Mouse (Mus musculus) erythroblast, adult 5-6 weeks (primary cell): ENCODE data around the gene Zcchc12. TPM values are rescaled to one million over a fixed set of nuclear protein-coding genes. Genes with fewer than 3 reads are reported as not detected.

Experiments used
- ATAC-seq: replicated peaks from 2 replicates; pipeline ENCODE4 v1.8.0; 2016; ENCODE audit warnings: moderate number of reproducible peaks, mild to moderate bottlenecking, moderate TSS enrichment, inconsistent platforms; ENCODE audit not compliant: poor library complexity, low FRiP score, severe bottlenecking
- total RNA-seq, 2 experiments: library from RNA; stranded (forward) in 1 of 2; stranded (reverse) in 1 of 2; fragments of 150-400 nt in 1 of 2; fragments of 200-764, 138-1000 nt in 1 of 2; gene quantifications; 2 replicates each; pipeline versions ENCODE4 v1.2.3 to v1.2.4; 2015 to 2017; ENCODE audit warnings: low replicate concordance in 2 of 2

The Zcchc12 gene
- total RNA-seq (2015; ENCODE audit: low replicate concordance) (not detected in 2 replicates), total RNA-seq (2017; ENCODE audit: low replicate concordance) (not detected in 2 replicates)

DNA sequence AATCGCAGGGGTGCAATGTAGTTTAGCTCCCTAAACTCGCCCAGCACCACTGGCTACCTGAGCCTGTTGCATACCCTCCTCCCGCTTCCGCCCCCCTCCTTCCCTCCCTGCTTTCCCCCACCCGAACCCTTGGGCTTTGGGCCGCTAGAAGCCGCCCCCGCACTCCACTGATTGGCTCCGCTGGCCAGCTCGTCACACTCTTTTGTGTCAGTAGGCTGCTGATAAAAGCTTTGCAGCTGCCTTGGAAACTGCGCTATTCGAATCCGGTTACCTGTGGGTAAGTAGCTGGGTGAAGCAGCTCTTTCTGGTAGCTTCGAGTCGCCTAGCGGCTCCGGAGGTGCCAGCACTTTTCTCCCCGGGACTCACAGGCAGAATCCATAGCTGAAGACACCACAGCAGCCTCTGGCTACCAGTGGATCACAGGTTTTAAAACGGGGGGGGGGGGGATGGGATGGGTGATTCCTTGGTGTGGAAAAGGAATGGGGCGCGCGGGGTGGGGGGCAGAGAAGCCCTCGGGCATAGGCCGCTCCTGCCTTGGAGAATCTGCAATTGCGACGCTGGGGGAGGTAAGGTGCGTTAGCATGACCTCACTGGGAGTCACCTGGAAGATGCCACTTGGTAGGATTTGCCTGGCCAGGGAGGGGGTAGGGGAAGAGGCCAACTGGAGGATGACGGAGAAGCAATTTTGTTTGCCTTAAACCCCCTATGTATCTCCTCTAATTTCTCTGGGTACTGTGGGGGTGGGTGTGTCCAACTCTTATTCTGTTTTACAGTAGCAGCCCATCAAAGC is at the start of gene Zcchc12:
Zcchc12 (plus strand) TSS at position 169 of the 790 bp plus-strand sequence.
- no peak for ATAC-seq

DNA sequence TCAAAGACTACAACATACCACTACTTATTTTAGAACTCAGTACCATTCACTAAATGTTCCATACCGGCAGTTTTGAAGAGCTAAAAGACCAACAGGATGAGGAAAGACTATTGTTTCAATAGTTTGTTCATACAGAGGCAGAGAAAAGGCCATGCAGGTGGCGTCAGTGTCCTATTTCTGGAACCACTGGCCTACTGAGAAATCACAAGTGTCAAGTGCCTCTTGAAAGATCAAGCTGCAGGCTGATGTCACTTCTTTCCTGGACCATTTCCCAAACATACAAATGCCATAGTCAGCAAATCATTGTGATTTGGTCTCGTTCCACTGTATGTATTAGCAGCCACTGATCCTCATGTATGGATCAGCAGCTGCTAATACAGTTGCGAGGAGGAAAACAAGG is 49.0 kb upstream of the Zcchc12 start:
- ATAC-seq, result no peak

DNA sequence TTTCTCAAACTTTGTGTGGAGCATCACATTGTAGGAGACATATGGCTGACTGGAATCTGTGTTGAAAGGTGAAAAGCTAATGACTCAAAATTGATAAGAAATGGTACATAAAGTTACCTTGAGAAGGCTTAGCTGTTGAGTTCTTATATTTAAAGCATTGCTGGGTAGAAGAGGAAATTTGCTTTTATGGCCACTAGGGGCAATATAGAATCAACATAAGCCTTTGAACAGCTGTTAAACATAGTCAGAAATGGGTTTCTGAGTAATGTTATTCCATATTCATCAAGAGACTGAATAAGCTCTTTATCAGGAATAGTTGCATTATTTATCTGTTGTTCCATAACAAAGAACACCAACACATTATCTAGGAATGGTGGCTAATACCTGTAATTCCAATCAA is 45.6 kb upstream of the Zcchc12 start:
- ATAC-seq, result no peak

DNA sequence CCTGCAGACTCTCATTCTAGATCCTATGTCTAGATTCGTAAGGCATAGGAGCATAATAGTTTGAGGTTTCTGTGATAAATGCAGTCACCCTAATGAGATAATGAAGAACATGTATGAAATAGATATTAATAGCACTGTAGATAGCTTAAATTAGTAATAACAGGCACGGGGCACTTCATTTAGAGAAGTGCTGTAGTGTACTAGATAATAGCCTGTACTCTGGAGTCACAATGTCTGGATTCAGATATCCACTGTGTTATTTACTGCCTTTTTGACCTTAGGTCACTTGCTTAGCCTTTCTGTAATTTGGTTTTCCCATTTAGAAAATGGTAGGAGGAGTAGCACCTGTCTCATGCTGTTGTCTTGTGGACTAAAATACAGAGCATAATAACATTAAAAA is 39.0 kb upstream of the Zcchc12 start:
- ATAC-seq, result no peak

DNA sequence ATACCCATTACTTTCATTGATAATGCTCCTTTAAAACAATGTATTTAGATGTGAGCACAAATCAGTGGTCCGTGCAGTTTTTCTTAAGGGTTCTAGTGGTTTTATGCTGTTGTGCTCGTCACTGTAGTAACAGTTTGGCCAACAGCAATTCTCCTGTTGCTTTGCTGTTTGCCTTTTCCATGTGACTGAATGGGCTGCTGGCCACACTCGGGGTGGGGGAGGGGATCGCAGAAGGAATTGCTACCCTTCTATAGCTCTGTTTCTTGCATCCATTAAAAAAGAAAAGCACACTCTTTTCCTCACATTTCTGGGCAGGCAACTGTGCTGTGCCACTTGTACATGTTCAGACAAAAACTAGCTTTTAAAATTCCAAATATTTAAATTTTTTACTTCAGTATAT is 34.1 kb upstream of the Zcchc12 start:
- no peak for ATAC-seq

DNA sequence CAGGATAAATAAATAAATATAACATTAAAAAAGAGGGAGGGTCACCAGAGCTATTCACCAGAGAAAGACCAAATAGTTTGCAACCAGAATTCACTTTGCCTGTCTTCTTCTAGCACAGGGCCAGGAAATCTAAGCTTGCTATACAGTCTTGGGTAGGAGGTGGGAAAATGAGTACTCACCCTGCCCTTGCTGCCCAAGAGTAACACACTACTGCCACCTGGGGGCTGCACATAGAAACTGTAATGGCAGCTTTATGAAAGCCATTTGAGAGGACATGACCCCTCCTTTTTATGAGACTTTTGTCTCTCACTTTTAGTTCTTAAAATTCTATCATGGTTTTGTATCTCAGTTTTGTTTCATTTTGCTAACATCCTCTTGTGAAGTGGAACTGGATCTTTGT is 12.1 kb upstream of the Zcchc12 start:
- no peak for ATAC-seq

DNA sequence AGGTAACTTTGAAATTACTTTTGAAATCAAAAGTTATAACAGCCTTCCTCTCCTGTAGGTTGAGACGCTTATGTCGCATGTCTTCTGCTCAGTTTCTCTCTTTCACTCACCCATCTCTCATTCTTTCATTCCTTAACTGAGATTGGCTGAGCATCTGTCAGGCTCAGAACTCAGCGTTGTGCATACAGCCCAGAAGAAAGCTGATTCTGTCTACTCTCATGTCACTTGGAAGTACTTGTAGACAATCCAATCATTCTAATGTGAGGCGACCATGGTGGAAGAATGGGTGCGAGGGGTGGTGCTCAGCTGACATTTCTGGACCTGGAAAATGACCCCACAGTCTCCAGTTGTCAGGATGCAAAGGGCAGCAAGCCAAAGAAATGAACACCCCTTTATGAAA is 9.7 kb upstream of the Zcchc12 start:
- ATAC-seq, result no peak

DNA sequence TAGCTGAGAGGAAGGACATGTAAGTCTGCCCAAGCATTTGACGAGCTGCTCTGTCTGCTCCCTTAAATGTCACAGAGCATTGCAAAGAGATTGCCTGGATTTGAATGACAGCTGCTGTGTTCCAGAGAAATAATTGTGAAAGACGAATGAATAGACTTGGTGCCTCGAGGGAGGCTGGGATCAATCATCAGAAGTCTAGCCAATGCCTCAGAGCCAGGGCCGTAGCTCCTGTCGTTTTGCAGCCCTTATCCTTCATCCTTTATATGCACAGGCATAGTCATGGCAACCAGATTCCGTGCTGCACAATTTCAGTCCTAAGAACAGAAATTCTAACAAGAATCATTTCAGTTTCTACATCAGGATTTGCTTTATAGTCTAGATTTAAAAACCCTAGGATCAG is 9.3 kb upstream of the Zcchc12 start:
- ATAC-seq, result no peak

DNA sequence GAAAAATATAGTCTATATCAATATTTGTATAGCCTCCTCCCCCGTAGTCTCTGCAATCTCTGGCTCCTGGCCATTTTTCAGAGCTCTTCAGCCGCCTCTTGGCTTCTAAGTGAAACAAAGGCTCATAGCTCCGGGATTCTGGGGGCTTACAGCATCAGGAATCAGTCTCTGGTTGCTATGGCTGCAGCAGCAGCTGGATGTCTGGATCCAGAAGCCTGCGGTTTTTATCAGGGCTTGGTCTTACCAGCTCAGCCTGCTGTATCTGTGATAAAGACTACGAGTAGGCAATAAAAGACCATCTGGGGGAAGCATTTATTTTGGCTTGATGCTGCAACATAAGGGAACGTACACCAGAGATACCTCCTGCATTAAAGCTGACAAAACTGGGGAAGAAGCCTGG is 1.8 kb upstream of the Zcchc12 start:
- ATAC-seq, result no peak

DNA sequence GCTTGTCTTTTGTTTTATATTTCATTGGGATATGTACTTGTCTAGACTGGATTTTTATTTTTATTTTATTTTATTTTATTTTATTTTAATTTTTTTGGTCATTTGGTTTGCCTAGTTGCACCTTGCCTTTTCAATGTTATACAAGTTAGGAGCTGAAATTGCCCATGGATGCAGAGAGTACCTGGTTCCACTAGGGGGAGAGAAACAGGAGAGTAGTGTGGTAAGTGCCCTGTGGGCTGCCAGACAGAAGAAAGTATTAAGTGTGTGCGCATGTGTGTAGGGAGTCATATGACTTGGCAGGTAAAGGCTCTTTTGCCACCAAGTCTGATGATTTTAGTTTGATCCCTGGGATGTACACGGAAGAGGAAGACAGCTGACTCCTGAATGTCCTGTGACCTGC is 13.8 kb downstream of the Zcchc12 start:
- no peak for ATAC-seq

DNA sequence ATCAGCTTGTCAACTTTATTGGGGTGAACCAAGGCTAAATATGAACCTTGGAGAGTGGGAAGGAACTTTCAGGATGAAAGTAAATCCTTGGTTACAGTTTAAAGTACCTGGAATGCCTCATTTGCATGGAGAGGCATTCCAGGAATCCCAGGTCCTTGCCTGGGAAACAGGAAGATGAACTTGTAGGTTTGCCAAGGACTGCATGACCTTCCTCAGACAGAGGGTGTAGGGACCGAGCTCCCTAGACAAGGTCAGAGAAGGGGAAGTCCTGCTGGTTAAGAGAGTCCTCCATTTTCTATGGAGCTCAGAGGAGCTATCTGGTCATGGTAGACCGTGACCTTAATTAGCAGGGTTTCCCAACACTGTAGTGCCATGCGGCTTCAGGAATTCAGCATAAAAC is 15.5 kb downstream of the Zcchc12 start:
- no peak for ATAC-seq

DNA sequence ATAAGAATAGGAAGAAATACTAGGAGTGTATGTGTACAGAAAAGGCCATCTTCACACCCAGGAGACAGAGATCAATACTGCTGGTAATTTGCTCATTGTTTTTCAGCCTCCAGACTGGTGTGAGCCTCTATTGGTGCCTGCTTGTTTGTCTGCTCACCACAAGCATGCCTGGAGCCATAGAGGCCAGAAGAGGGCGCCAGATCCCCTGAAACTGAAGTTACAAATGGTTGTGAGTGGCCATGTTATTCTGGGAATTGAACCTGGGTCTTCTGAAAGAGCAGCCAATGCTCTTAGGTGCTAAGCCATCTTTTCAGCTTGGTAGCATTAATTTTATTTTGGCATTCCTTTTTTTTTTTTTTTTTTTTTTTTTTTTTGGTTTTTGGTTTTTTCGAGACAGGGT is 25.7 kb downstream of the Zcchc12 start:
- no peak for ATAC-seq

DNA sequence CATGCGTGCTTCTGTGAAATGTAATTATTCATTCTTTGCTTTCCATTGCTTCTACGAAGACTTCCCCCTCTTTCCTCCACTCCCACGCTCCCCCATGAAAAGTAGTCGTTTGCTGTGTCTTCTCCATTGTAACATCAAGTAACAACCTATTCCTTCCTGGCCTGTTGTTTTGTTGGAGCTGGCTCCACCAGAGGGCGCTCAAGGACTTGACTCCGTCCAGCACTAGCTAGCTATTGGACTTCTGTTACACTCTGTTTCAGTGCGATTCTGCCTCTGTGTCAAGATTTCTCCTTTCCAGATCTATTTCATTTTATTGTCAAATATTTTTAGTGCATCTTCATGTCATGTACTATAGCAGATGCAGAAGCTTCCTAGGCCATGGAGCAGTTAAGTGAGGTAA is 30.1 kb downstream of the Zcchc12 start:
- ATAC-seq, result no peak

DNA sequence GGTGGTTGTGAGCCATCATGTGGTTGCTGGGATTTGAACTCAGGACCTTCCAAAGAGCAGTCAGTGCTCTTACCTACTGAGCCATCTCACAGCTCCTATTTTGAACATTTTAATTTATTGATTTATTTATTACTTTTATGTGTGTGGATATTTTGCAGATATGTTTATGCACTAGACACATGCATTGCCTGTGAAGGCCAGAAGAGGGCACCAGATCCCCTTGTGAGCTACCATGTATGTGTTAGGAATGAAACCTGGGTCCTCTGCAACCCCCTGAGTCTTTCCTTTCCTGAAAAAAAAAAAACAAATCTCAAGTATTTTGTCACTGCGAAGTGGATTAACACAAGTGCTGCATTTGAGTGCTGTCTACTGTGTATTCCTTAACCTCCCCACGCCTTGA is 30.9 kb downstream of the Zcchc12 start:
- ATAC-seq, result no peak

DNA sequence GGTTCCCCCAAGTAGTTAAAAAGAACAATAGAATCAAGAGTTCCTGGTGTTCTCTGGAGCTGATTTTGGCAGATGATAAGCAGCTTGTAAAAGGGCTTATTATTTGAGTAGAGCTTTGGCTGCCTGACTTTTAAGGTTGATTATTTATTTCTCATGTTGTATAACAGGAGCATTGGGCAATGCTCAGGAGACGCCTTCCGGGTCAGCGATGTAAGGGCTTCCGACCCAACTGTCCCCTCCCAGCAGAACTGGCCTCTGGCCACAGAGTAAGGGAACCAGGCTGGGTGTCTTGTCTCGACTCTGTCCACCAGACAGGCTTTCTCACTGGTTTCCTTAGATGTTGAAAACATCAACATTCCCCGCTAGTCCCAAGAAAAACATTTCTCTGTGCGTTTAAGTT is 33.2 kb downstream of the Zcchc12 start:
- ATAC-seq, result no peak

DNA sequence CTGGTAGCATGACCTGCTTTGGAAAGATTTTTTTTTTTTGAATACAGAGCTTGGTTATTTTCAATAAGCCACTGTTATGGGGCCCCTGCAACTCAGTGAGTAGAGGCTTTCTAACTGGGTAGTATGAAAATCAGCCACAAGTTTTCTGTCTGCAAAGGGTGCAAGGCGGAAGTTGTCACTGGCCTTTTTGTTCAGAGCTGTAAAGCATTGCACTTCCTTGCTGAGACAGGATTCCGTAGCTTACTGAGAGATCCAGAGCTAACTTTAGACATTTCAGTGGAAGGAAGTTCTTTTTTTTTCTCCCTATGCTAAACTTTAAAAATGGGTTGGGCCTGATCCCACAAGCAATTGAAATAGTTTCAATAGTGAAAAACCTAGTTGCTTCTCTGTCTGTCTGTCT is 33.6 kb downstream of the Zcchc12 start:
- no peak for ATAC-seq

DNA sequence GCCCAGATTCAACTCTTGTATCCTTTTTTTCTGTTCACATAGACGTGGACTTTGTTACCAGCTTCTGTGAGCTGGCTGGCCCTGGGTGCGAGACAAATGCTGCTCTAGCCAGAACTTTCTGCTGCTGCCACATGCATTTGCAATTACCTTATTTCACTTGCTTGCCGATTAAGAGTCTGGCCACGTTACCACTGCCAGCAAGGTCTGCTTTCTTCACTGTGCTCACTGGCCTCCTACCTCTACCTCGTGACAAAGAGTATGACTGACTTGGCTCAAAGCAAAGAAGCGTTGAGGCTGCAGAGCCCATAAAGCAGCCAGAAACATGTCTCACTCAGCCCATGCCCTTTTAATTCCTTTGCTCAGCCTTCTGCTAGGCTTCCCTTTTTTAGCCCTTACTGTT is 39.9 kb downstream of the Zcchc12 start:
- ATAC-seq, result no peak

Other genes starting within 250 kb of the Zcchc12 start
- gene Il13ra1, start 83.8 kb upstream of the Zcchc12 start, total RNA-seq (2015; ENCODE audit: low replicate concordance), result 0.19 and 4.8 TPM in 2 replicates
- gene Il13ra1, start 83.8 kb upstream of the Zcchc12 start, total RNA-seq (2017; ENCODE audit: low replicate concordance), result 2.8 and 4.4 TPM in 2 replicates
- 1.5 and 3.3 TPM in 2 replicates for gene Lonrf3, start 132.4 kb downstream of the Zcchc12 start, total RNA-seq (2015; ENCODE audit: low replicate concordance)
- gene Lonrf3, start 132.4 kb downstream of the Zcchc12 start, total RNA-seq (2017; ENCODE audit: low replicate concordance), result 4.9 and 8.2 TPM in 2 replicates
- gene Gm6268, start 205.4 kb downstream of the Zcchc12 start, total RNA-seq (2015; ENCODE audit: low replicate concordance), result not detected in 2 replicates
- gene Gm6268, start 205.4 kb downstream of the Zcchc12 start, total RNA-seq (2017; ENCODE audit: low replicate concordance), result not detected in 2 replicates